Mouse (Mus musculus) kidney, postnatal 0 days (tissue): Measurements from ENCODE around the gene Rrbp1. TPM values are rescaled to one million over a fixed set of nuclear protein-coding genes. Genes with fewer than 3 reads are reported as not detected.

Experiments
- ATAC-seq: fragments of 200-750 bp; cut with Nextera tagmentation; replicated peaks from 2 replicates; pipeline ENCODE4 v1.8.0; 2017; ENCODE audit warnings: low read depth, moderate number of reproducible peaks, moderate TSS enrichment, moderate library complexity; ENCODE audit not compliant: low FRiP score
- DNase-seq: peaks from one replicate; pipeline ENCODE4 v3.0.0-alpha.2; 2016; ENCODE audit warnings: low spot score
- H3K27ac ChIP-seq: fragments of 300-500 bp; sonication (generic); 2 replicates; pipeline ENCODE4 v1.5.1; 2014; ENCODE audit warnings: mild to moderate bottlenecking
- H3K27me3 ChIP-seq: fragments of 300-500 bp; sonication (generic); 2 replicates; pipeline ENCODE4 v1.6.1; 2014; ENCODE audit warnings: low read length, mixed read lengths; ENCODE audit not compliant: insufficient read depth
- H3K36me3 ChIP-seq: fragments of 300-500 bp; sonication (generic); 2 replicates; pipeline ENCODE4 v1.6.1; 2014; ENCODE audit warnings: low read length, mixed read lengths; ENCODE audit not compliant: insufficient read depth
- H3K4me1 ChIP-seq: fragments of 300-500 bp; sonication (generic); replicated peaks from 2 replicates; pipeline ENCODE4 v1.6.1; 2014; ENCODE audit warnings: antibody characterized with exemption, low read length, mixed read lengths; ENCODE audit not compliant: insufficient read depth
- H3K4me2 ChIP-seq: fragments of 300-500 bp; sonication (generic); 2 replicates; pipeline ENCODE4 v1.6.1; 2014; ENCODE audit warnings: mild to moderate bottlenecking, low read length, moderate library complexity, mixed read lengths
- H3K4me3 ChIP-seq: fragments of 300-500 bp; sonication (generic); replicated peaks from 2 replicates; pipeline ENCODE4 v1.5.1; 2014; ENCODE audit warnings: low read depth, low read length
- H3K9ac ChIP-seq: fragments of 300-500 bp; sonication (generic); 2 replicates; pipeline ENCODE4 v1.6.1; 2014; ENCODE audit warnings: low read depth, low read length
- H3K9me3 ChIP-seq: fragments of 300-500 bp; sonication (generic); replicated peaks from 2 replicates; pipeline ENCODE4 v1.6.1; 2016; ENCODE audit warnings: low read length, inconsistent platforms, mixed read lengths
- CTCF ChIP-seq: IDR thresholded peaks from 2 replicates; pipeline ENCODE4 v1.5.1; 2016; ENCODE audit warnings: antibody characterized with exemption, low read depth, mild to moderate bottlenecking, moderate library complexity
- WGBS: fragments of 180-500 bp; shearing (Covaris S2); extraction: QIAGEN DNeasy Blood & Tissue Kit; methylation state at CpG from one replicate; pipeline ENCODE4 v1.1.7; 2014; 5-methylcytosine and 5-hydroxymethylcytosine counted together
- polyA plus RNA-seq: library from polyadenylated mRNA; unstranded; fragments of >200 nt; fragmentation: Nextera tagmentation; extraction: Ambion mirVana; gene quantifications from 2 replicates; pipeline ENCODE4 v1.2.1, GENCODE M21; 2015

Rrbp1 gene
- polyA plus RNA-seq, 1 experiment from 2014 or later: 68.7 TPM

DNA sequence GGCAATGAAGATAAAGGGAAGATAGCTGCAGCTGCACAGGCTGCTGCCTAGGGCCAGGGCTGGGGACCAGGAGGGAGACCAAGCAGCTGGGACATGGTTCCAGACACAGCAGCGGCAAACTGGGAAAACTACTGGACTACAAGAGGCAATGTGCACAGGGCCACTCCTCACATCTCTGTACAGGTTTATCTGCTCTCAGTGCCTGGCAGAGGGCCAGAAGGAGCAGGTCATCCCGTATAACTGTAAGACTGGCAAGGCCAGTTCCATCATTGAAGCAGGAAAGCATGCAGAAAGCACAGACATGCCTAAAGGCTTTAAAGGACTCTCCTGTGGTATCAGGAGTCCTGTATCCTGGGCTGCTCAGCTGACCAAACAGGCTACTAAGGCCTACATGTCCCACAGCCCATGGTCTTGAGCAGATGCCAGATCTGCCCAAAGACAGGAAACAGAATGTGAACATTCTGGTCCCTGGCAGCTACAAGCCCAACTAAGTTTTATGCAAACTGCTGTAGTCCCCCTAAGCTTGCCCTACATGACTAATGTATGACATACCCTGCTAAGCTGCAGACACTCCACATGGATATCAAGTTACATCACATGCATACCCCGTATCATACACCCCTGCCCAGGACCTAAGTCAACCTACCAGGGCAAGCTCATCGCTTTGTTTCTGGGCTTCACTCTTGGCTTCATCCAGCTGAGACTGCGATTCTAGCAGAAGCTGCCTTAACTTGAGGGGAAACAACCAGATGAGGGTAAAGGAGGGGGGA is 59.3 kb downstream of the Rrbp1 start:
- no peak overlapping the region for H3K4me3 ChIP-seq
- H3K36me3 ChIP-seq: peaks cover 80% of the 10 kb centered on the region
- no peaks in the 10 kb centered on the region for H3K4me1 ChIP-seq
- no peaks in the 10 kb centered on the region for H3K9me3 ChIP-seq
- DNase-seq: no peak
- H3K27ac ChIP-seq: no peak overlapping the region
- 67% methylated on average over 5 of the region's 5 CpGs for WGBS
- H3K4me2 ChIP-seq: no peak overlapping the region
- TF ChIP-seq CTCF: no peak
- no peaks in the 10 kb centered on the region for H3K27me3 ChIP-seq
- no peak for ATAC-seq
- no peak overlapping the region for H3K9ac ChIP-seq

DNA sequence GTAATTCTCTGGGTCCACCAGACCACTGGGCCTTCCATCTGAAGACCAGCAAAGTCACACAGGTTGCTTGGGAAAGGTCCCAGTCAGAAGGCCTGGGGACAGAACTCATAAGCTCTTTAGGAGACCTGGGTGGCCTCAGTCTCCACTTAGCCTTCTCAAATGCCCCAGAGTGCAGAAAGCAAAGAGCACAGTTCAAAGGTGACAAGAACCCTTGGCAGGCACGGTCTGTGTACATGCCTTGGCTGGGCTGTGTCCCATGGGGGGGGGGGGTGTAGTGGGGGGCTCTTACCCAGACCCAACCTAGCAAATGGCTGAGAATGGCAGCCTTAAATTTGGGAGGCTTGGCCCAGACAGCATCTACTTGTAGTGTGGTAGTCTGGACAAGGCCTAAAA is 60.0 kb downstream of the Rrbp1 start:
- Histone ChIP-seq H3K9ac (no peak overlapping the region), H3K4me1 (no peaks in the 10 kb centered on the region), H3K4me2 (no peak overlapping the region), H3K27ac (no peak overlapping the region), H3K36me3 (peaks cover 76% of the 10 kb centered on the region), H3K4me3 (no peak overlapping the region), H3K27me3 (no peaks in the 10 kb centered on the region), H3K9me3 (no peaks in the 10 kb centered on the region)
- WGBS: 83% methylated on average over 1 of the region's 1 CpGs
- no peak for TF ChIP-seq CTCF
- no peak for ATAC-seq
- no peak for DNase-seq

DNA sequence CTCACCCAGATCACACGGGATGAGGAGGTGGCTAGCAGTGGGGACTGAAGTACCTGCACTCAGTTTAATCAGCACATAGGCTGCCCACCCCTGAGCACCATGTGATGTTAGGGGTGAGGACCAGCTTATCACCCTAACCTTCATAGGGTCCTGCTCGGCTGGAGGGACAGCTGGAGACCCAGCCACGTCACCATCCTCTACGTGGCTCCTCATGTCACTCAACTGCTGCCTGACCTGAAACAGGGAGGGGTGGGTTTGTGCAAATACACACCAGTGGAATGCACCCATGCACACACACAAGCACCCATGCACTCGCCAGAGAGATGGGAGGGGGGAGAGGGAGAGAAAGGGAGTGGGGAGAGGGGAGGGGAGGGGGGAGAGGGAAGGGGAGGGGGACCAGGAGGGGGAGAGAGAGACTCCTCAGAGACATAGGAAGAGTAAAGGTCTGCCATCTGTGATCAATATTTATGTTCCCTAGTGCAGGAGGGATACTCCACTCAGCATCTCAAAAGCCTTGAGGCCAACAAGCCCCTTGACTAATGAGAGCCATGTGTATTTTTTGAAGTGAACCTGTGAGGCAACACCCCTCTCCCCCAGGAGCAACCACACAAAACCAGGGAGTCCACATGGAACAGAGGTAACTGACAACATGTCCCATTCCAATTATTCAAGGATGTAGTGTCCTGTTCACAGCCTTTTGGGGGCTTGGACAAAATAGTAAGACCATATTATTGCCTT is 60.6 kb downstream of the Rrbp1 start:
- WGBS: 89% methylated on average over 5 of the region's 5 CpGs

DNA sequence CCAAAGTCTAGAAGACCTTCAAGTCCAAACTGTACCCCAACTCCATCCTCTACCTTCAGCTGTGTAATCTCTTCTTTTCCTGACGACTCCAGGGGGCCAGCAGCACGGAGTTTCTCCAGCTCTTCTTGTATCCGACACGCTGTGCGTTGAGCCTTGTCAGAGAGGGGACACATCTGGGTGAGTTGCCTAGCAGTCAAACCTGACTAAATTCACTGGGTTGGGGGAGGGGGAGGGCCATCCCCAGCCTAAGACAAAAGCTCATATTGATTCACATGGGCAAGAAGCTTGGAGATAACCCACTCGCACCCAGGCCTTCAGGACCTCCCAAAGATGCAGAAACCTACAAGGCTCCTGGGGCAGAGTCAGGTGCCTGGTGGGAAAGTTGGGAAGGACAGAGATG is 61.8 kb downstream of the Rrbp1 start:
- Histone ChIP-seq H3K27me3 (no peaks in the 10 kb centered on the region), H3K9ac (no peak overlapping the region), H3K27ac (no peak overlapping the region), H3K36me3 (peaks cover 67% of the 10 kb centered on the region), H3K9me3 (no peaks in the 10 kb centered on the region), H3K4me1 (no peaks in the 10 kb centered on the region), H3K4me2 (no peak overlapping the region), H3K4me3 (no peak overlapping the region)
- 86% methylated on average over 6 of the region's 6 CpGs for WGBS
- ATAC-seq (no peak), DNase-seq (no peak)
- no peak for TF ChIP-seq CTCF

More for the DNA sequence above, 60.6 kb downstream of the Rrbp1 start:
- Histone ChIP-seq H3K4me1 (no peaks in the 10 kb centered on the region), H3K27me3 (no peaks in the 10 kb centered on the region), H3K9ac (no peak overlapping the region), H3K36me3 (peaks cover 70% of the 10 kb centered on the region), H3K27ac (no peak overlapping the region), H3K4me3 (no peak overlapping the region), H3K4me2 (no peak overlapping the region), H3K9me3 (no peaks in the 10 kb centered on the region)
- TF ChIP-seq CTCF: no peak
- ATAC-seq: no peak
- DNase-seq: no peak

DNA sequence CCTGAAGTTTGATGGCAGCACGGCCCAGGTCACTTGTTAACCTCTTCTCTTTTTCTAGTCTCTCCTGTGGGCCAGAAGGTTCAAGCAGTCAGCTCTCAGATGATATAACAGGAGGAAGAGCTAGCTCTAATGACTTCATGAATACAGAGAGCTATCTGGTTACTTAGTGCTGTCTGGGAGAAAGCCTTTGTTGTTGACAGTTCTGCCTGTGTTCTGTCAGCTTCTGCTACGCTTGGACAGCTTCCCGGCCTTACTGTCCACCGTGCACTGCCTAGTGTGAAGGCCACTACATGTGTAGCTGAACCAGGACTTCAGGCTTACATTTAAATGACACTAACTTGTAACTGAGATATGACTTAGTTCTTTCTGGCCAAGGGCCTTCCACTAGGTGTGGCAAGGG is 62.6 kb downstream of the Rrbp1 start:
- H3K4me2 ChIP-seq: no peak overlapping the region
- 57% methylated on average over 4 of the region's 4 CpGs for WGBS
- H3K4me1 ChIP-seq: no peaks in the 10 kb centered on the region
- H3K4me3 ChIP-seq: no peak overlapping the region
- peak; percentile 73 for DNase-seq
- TF ChIP-seq CTCF: no peak
- no peak overlapping the region for H3K9ac ChIP-seq
- ATAC-seq: peak; percentile 55; the same call in 1 of the 2 replicates
- H3K27ac ChIP-seq: no peak overlapping the region
- peaks cover 66% of the 10 kb centered on the region for H3K36me3 ChIP-seq
- no peaks in the 10 kb centered on the region for H3K9me3 ChIP-seq
- H3K27me3 ChIP-seq: no peaks in the 10 kb centered on the region

DNA sequence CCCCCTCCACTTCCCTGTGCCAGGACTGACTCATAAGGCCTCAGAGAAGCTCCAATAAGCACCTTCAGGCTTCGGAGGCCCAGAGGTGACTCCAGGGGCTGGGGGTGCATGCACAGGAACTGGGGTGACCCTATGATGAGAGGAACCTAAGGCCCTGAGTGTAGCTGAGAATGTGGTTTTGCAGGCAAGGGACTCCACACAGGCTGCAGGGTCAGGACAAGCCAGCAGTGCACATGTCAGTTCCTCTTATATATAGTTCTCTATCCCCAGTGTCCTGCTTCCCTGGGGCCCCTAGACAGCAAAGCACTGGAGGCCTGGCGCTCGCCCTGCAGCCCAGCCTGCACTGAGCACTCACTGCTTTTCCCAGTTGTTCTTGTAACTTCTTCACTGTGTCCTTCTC is 63.1 kb downstream of the Rrbp1 start:
- WGBS: 89% methylated on average over 3 of the region's 3 CpGs
- H3K9me3 ChIP-seq: no peaks in the 10 kb centered on the region

More for the DNA sequence above, 63.1 kb downstream of the Rrbp1 start:
- H3K9ac ChIP-seq: no peak overlapping the region
- H3K4me3 ChIP-seq: no peak overlapping the region
- no peak for DNase-seq
- no peak for TF ChIP-seq CTCF
- peaks cover 65% of the 10 kb centered on the region for H3K36me3 ChIP-seq
- H3K27ac ChIP-seq: no peak overlapping the region
- ATAC-seq: no peak
- no peak overlapping the region for H3K4me2 ChIP-seq
- H3K27me3 ChIP-seq: no peaks in the 10 kb centered on the region
- H3K4me1 ChIP-seq: no peaks in the 10 kb centered on the region
